Mouse (Mus musculus): ENCODE measurements around the gene Mkrn3. TPM values are rescaled to one million over a fixed set of nuclear protein-coding genes. Genes with fewer than 3 reads are reported as not detected.
A peak's percentile ranks its signal among the peaks of the same experiment; 100 is the strongest.

Mkrn3 gene
- polyA plus RNA-seq, 1 experiment from 2014 or later: 20.0 TPM

- ATAC-seq (no peak), DNase-seq (ENCODE audit: low spot score) (peak; percentile 70)
- 34% methylated on average over 3 of the region's 3 CpGs for WGBS
- Histone ChIP-seq H3K27ac (ENCODE audit: low read depth, low read length) (no peak overlapping the region), H3K4me3 (ENCODE audit: low read depth, low read length) (no peak overlapping the region), H3K9ac (ENCODE audit: low read length) (no peak overlapping the region), H3K36me3 (ENCODE audit: control insufficient read depth, insufficient read depth, low read length) (no peaks in the 10 kb centered on the region), H3K27me3 (replicated peaks; ENCODE audit: control insufficient read depth, insufficient read depth, low read length) (no peaks in the 10 kb centered on the region), H3K9me3 (replicated peaks; ENCODE audit: control insufficient read depth, low read length) (no peaks in the 10 kb centered on the region), H3K4me1 (ENCODE audit: control insufficient read depth, insufficient read depth, low read length) (no peaks in the 10 kb centered on the region), H3K4me2 (ENCODE audit: low read length) (no peak overlapping the region)
Measured at GRCm38 (mm10) chr7:62433243-62433642, 13.3 kb upstream of the Mkrn3 start.

- H3K4me2 ChIP-seq (ENCODE audit: low read length): no peak overlapping the region
- no peak overlapping the region for H3K27ac ChIP-seq (ENCODE audit: low read depth, low read length)
- no peaks in the 10 kb centered on the region for H3K36me3 ChIP-seq (ENCODE audit: control insufficient read depth, insufficient read depth, low read length)
- ATAC-seq (no peak), DNase-seq (ENCODE audit: low spot score) (peak; percentile 69)
- H3K9me3 ChIP-seq (replicated peaks; ENCODE audit: control insufficient read depth, low read length): no peaks in the 10 kb centered on the region
- WGBS: 25% methylated on average over 8 of the region's 8 CpGs
- no peaks in the 10 kb centered on the region for H3K27me3 ChIP-seq (replicated peaks; ENCODE audit: control insufficient read depth, insufficient read depth, low read length)
- H3K9ac ChIP-seq (ENCODE audit: low read length): no peak overlapping the region
- H3K4me1 ChIP-seq (ENCODE audit: control insufficient read depth, insufficient read depth, low read length): no peaks in the 10 kb centered on the region
- H3K4me3 ChIP-seq (ENCODE audit: low read depth, low read length): no peak overlapping the region
Measured at GRCm38 (mm10) chr7:62428337-62428736, 8.4 kb upstream of the Mkrn3 start.

GRCm38 (mm10) chr7:62423210-62423609 is 3.3 kb upstream of the Mkrn3 start:
- Histone ChIP-seq H3K27me3 (replicated peaks; ENCODE audit: control insufficient read depth, insufficient read depth, low read length) (no peaks in the 10 kb centered on the region), H3K4me1 (ENCODE audit: control insufficient read depth, insufficient read depth, low read length) (no peaks in the 10 kb centered on the region), H3K9me3 (replicated peaks; ENCODE audit: control insufficient read depth, low read length) (no peaks in the 10 kb centered on the region), H3K27ac (ENCODE audit: low read depth, low read length) (peak overlapping the region; percentile 53), H3K4me2 (ENCODE audit: low read length) (peak overlapping the region; percentile 37), H3K4me3 (ENCODE audit: low read depth, low read length) (peak overlapping the region; percentile 19; the same call in 1 of the 2 replicates), H3K9ac (ENCODE audit: low read length) (peak overlapping the region; percentile 30; the same call in 1 of the 2 replicates), H3K36me3 (ENCODE audit: control insufficient read depth, insufficient read depth, low read length) (no peaks in the 10 kb centered on the region)
- 40% methylated on average over 4 of the region's 4 CpGs for WGBS
- DNase-seq (ENCODE audit: low spot score) (peak; percentile 46), ATAC-seq (peak; percentile 3; the same call in 1 of the 2 replicates)

GRCm38 (mm10) chr7:62420566-62420965 is 627 bp upstream of the Mkrn3 start:
- Histone ChIP-seq H3K4me2 (ENCODE audit: low read length) (peak overlapping the region; percentile 44), H3K4me1 (ENCODE audit: control insufficient read depth, insufficient read depth, low read length) (no peaks in the 10 kb centered on the region), H3K9me3 (replicated peaks; ENCODE audit: control insufficient read depth, low read length) (no peaks in the 10 kb centered on the region), H3K27me3 (replicated peaks; ENCODE audit: control insufficient read depth, insufficient read depth, low read length) (no peaks in the 10 kb centered on the region), H3K4me3 (ENCODE audit: low read depth, low read length) (peak overlapping the region; percentile 68), H3K27ac (ENCODE audit: low read depth, low read length) (peak overlapping the region; percentile 90), H3K9ac (ENCODE audit: low read length) (peak overlapping the region; percentile 66), H3K36me3 (ENCODE audit: control insufficient read depth, insufficient read depth, low read length) (no peaks in the 10 kb centered on the region)
- peak; percentile 76 for DNase-seq (ENCODE audit: low spot score)
- WGBS: 45% methylated on average over 6 of the region's 6 CpGs
- peak; percentile 35 for ATAC-seq

- Histone ChIP-seq H3K4me1 (ENCODE audit: control insufficient read depth, insufficient read depth, low read length) (no peaks in the 10 kb centered on the region), H3K27ac (ENCODE audit: low read depth, low read length) (peak overlapping the region; percentile 90), H3K4me2 (ENCODE audit: low read length) (peak overlapping the region; percentile 63), H3K4me3 (ENCODE audit: low read depth, low read length) (peak overlapping the region; percentile 68), H3K27me3 (replicated peaks; ENCODE audit: control insufficient read depth, insufficient read depth, low read length) (no peaks in the 10 kb centered on the region), H3K9ac (ENCODE audit: low read length) (peak overlapping the region; percentile 87), H3K36me3 (ENCODE audit: control insufficient read depth, insufficient read depth, low read length) (no peaks in the 10 kb centered on the region), H3K9me3 (replicated peaks; ENCODE audit: control insufficient read depth, low read length) (no peaks in the 10 kb centered on the region)
- 47% methylated on average over 17 of the region's 17 CpGs for WGBS
- ATAC-seq (no peak; the same call in 1 of the 2 replicates), DNase-seq (ENCODE audit: low spot score) (no peak)
Measured at GRCm38 (mm10) chr7:62419105-62419492, 840 bp downstream of the Mkrn3 start.

- WGBS: 52% methylated on average over 9 of the region's 9 CpGs
- H3K9me3 ChIP-seq (replicated peaks; ENCODE audit: control insufficient read depth, low read length): no peaks in the 10 kb centered on the region
- no peak for ATAC-seq
- peak overlapping the region; percentile 90 for H3K27ac ChIP-seq (ENCODE audit: low read depth, low read length)
- no peaks in the 10 kb centered on the region for H3K36me3 ChIP-seq (ENCODE audit: control insufficient read depth, insufficient read depth, low read length)
- peak overlapping the region; percentile 63 for H3K4me2 ChIP-seq (ENCODE audit: low read length)
- no peaks in the 10 kb centered on the region for H3K4me1 ChIP-seq (ENCODE audit: control insufficient read depth, insufficient read depth, low read length)
- peak; percentile 42 for DNase-seq (ENCODE audit: low spot score)
- H3K9ac ChIP-seq (ENCODE audit: low read length): peak overlapping the region; percentile 87
- peak overlapping the region; percentile 68 for H3K4me3 ChIP-seq (ENCODE audit: low read depth, low read length)
- no peaks in the 10 kb centered on the region for H3K27me3 ChIP-seq (replicated peaks; ENCODE audit: control insufficient read depth, insufficient read depth, low read length)
Measured at GRCm38 (mm10) chr7:62418346-62418745, 1.6 kb downstream of the Mkrn3 start.

- H3K27me3 ChIP-seq (replicated peaks; ENCODE audit: control insufficient read depth, insufficient read depth, low read length): no peaks in the 10 kb centered on the region
- 0 out of 2 replicates have a peak overlapping the region, but pooled peaks have one; percentile 8 for H3K4me3 ChIP-seq (ENCODE audit: low read depth, low read length)
- H3K9me3 ChIP-seq (replicated peaks; ENCODE audit: control insufficient read depth, low read length): no peaks in the 10 kb centered on the region; the same call in 1 of the 2 replicates
- H3K27ac ChIP-seq (ENCODE audit: low read depth, low read length): peak overlapping the region; percentile 72; the same call in 1 of the 2 replicates
- H3K36me3 ChIP-seq (ENCODE audit: control insufficient read depth, insufficient read depth, low read length): no peaks in the 10 kb centered on the region
- ATAC-seq (no peak), DNase-seq (ENCODE audit: low spot score) (peak; percentile 42)
- H3K4me1 ChIP-seq (ENCODE audit: control insufficient read depth, insufficient read depth, low read length): no peaks in the 10 kb centered on the region
- peak overlapping the region; percentile 21 for H3K4me2 ChIP-seq (ENCODE audit: low read length)
- H3K9ac ChIP-seq (ENCODE audit: low read length): no peak overlapping the region
Measured at GRCm38 (mm10) chr7:62416173-62416572, 3.8 kb downstream of the Mkrn3 start.

GRCm38 (mm10) chr7:62415222-62415621 is 4.7 kb downstream of the Mkrn3 start:
- Histone ChIP-seq H3K36me3 (ENCODE audit: control insufficient read depth, insufficient read depth, low read length) (no peaks in the 10 kb centered on the region), H3K4me1 (ENCODE audit: control insufficient read depth, insufficient read depth, low read length) (no peaks in the 10 kb centered on the region), H3K27me3 (replicated peaks; ENCODE audit: control insufficient read depth, insufficient read depth, low read length) (no peaks in the 10 kb centered on the region), H3K27ac (ENCODE audit: low read depth, low read length) (peak overlapping the region; percentile 78), H3K9ac (ENCODE audit: low read length) (peak overlapping the region; percentile 37; the same call in 1 of the 2 replicates), H3K4me3 (ENCODE audit: low read depth, low read length) (no peak overlapping the region), H3K9me3 (replicated peaks; ENCODE audit: control insufficient read depth, low read length) (no peaks in the 10 kb centered on the region; the same call in 1 of the 2 replicates), H3K4me2 (ENCODE audit: low read length) (no peak overlapping the region)
- ATAC-seq (no peak), DNase-seq (ENCODE audit: low spot score) (peak; percentile 73)
- 50% methylated on average over 1 of the region's 1 CpGs for WGBS

- H3K27ac ChIP-seq (ENCODE audit: low read depth, low read length): no peak overlapping the region
- no peak for ATAC-seq
- H3K4me1 ChIP-seq (ENCODE audit: control insufficient read depth, insufficient read depth, low read length): no peaks in the 10 kb centered on the region
- 32% methylated on average over 3 of the region's 3 CpGs for WGBS
- H3K4me2 ChIP-seq (ENCODE audit: low read length): no peak overlapping the region
- H3K9me3 ChIP-seq (replicated peaks; ENCODE audit: control insufficient read depth, low read length): no peaks in the 10 kb centered on the region; the same call in 1 of the 2 replicates
- H3K27me3 ChIP-seq (replicated peaks; ENCODE audit: control insufficient read depth, insufficient read depth, low read length): no peaks in the 10 kb centered on the region
- no peak overlapping the region for H3K9ac ChIP-seq (ENCODE audit: low read length)
- H3K4me3 ChIP-seq (ENCODE audit: low read depth, low read length): no peak overlapping the region
- no peaks in the 10 kb centered on the region for H3K36me3 ChIP-seq (ENCODE audit: control insufficient read depth, insufficient read depth, low read length)
- no peak for DNase-seq (ENCODE audit: low spot score)
Measured at GRCm38 (mm10) chr7:62407803-62408202, 12.1 kb downstream of the Mkrn3 start.
